13 mouse cellular contexts compared by ENCODE assay signal in genomic region chr3:52897665-52898064, GRCm38 (mm10).
A peak's percentile ranks its signal among the peaks of the same experiment; 100 is the strongest.
DNase-seq lines count a peak whose midpoint lies in the region; ATAC-seq lines count a peak whose summit lies in the region.
"Had no signal": no experiment of that assay in that cellular context is flagged by ENCODE, and none has a peak within 500 bp of the region (broad histone marks: within the 10 kb centered on the region; RNA-seq: fewer than 3 reads in every experiment).

No protein-coding gene starts in this region.

- H3K4me2 ChIP-seq in embryonic facial prominence, embryonic 14.5 days (ENCODE audit: low read depth, low read length) = no peak overlapping the region
- no peak overlapping the region for H3K4me2 ChIP-seq in heart, embryonic 14.5 days (ENCODE audit: low read length)
- H3K4me2 ChIP-seq: liver, embryonic 15.5 days had no signal

- no peak for ATAC-seq in embryonic facial prominence, embryonic 14.5 days (ENCODE audit: low read depth)
- peak; percentile 83 for ATAC-seq in heart, embryonic 14.5 days (ENCODE audit: insufficient number of reproducible peaks, insufficient read depth, low FRiP score, low read depth)
- ATAC-seq: CD4-positive, CD25-positive, alpha-beta regulatory T cell, adult 4 months had no signal

- no peak overlapping the region for H3K9ac ChIP-seq in embryonic facial prominence, embryonic 14.5 days (ENCODE audit: low read depth, low read length)
- H3K9ac ChIP-seq in heart, embryonic 14.5 days (ENCODE audit: low read length) = no peak overlapping the region
- H3K9ac ChIP-seq: liver, embryonic 15.5 days had no signal

- H3K36me3 ChIP-seq in embryonic facial prominence, embryonic 14.5 days (ENCODE audit: control insufficient read depth, insufficient read depth, low read length) = no peaks in the 10 kb centered on the region
- no peaks in the 10 kb centered on the region for H3K36me3 ChIP-seq in embryonic facial prominence, embryonic 10.5 days (replicated peaks)
- H3K36me3 ChIP-seq in heart, embryonic 14.5 days (ENCODE audit: control insufficient read depth, insufficient read depth, low read length) = no peaks in the 10 kb centered on the region
- H3K36me3 ChIP-seq: liver, embryonic 15.5 days had no signal

- DNase-seq in embryonic facial prominence, embryonic 14.5 days (ENCODE audit: low spot score) = peak; percentile 38
- DNase-seq in embryonic facial prominence, embryonic 10.5 days (ENCODE audit: low spot score) = no peak
- peak; percentile 75 for DNase-seq in adipocyte (ENCODE audit: low spot score)
- DNase-seq in kidney, postnatal 10 days = peak; percentile 70
- DNase-seq in urinary bladder, postnatal 25 days (ENCODE audit: low spot score) = no peak
- no peak for DNase-seq in spleen, postnatal 14 days (ENCODE audit: low spot score in 2 of 2)
- DNase-seq in gastrocnemius, adult 8-10 months (ENCODE audit: low spot score in 2 of 2) = no peak
- DNase-seq: cerebellum, adult 11 months; gastrocnemius, postnatal 14 days had no signal

- H3K27ac ChIP-seq in embryonic facial prominence, embryonic 14.5 days (replicated peaks; ENCODE audit: low read depth, low read length) = no peak overlapping the region
- H3K27ac ChIP-seq in embryonic facial prominence, embryonic 10.5 days (replicated peaks) = no peak overlapping the region
- H3K27ac ChIP-seq in heart, embryonic 14.5 days (replicated peaks in 1 of 2; ENCODE audit: control insufficient read depth in 1 of 2, insufficient read depth in 1 of 2, low read depth in 2 of 2, low read length in 2 of 2) = peak overlapping the region; percentile 68 to 76
- H3K27ac ChIP-seq: liver, embryonic 15.5 days had no signal

- H3K27me3 ChIP-seq in embryonic facial prominence, embryonic 14.5 days (replicated peaks; ENCODE audit: control insufficient read depth, insufficient read depth, low read length) = no peaks in the 10 kb centered on the region
- no peaks in the 10 kb centered on the region for H3K27me3 ChIP-seq in embryonic facial prominence, embryonic 10.5 days (replicated peaks; ENCODE audit: low read depth, poor library complexity, severe bottlenecking)
- H3K27me3 ChIP-seq in heart, embryonic 14.5 days (ENCODE audit: control insufficient read depth, insufficient read depth, low read length) = no peaks in the 10 kb centered on the region
- H3K27me3 ChIP-seq: liver, embryonic 15.5 days had no signal

- no peaks in the 10 kb centered on the region for H3K4me1 ChIP-seq in embryonic facial prominence, embryonic 14.5 days (ENCODE audit: control insufficient read depth, insufficient read depth, low read length)
- no peaks in the 10 kb centered on the region for H3K4me1 ChIP-seq in embryonic facial prominence, embryonic 10.5 days
- H3K4me1 ChIP-seq in heart, embryonic 14.5 days (ENCODE audit: control insufficient read depth in 2 of 2, insufficient read depth in 2 of 2, low read length in 2 of 2) = peaks cover 2 to 5% of the 10 kb centered on the region in 2 experiments; a peak in 2 of 4 replicates
- H3K4me1 ChIP-seq: liver, embryonic 15.5 days had no signal

- H3K4me3 ChIP-seq in embryonic facial prominence, embryonic 14.5 days (ENCODE audit: low read depth, low read length) = no peak overlapping the region
- H3K4me3 ChIP-seq in embryonic facial prominence, embryonic 10.5 days = no peak overlapping the region
- no peak overlapping the region for H3K4me3 ChIP-seq in heart, embryonic 14.5 days (ENCODE audit: control insufficient read depth in 1 of 2, insufficient read depth in 1 of 2, low read depth in 1 of 2, low read length in 2 of 2)
- H3K4me3 ChIP-seq: erythroblast, embryonic 14.5 days; liver, embryonic 15.5 days had no signal

- no peaks in the 10 kb centered on the region for H3K9me3 ChIP-seq in embryonic facial prominence, embryonic 14.5 days (ENCODE audit: control insufficient read depth, low read length)
- H3K9me3 ChIP-seq in embryonic facial prominence, embryonic 10.5 days = no peaks in the 10 kb centered on the region
- H3K9me3 ChIP-seq in heart, embryonic 14.5 days (ENCODE audit: control insufficient read depth, low read length) = no peaks in the 10 kb centered on the region
- H3K9me3 ChIP-seq: liver, embryonic 15.5 days had no signal

- 33% methylated on average over 4 of the region's 4 CpGs for WGBS in embryonic facial prominence, embryonic 14.5 days
- 61% methylated on average over 4 of the region's 4 CpGs for WGBS in embryonic facial prominence, embryonic 10.5 days
- WGBS in heart, embryonic 14.5 days = 8% methylated on average over 4 of the region's 4 CpGs

Comparison
In these comparisons a context has a peak if more than half of its experiments do, and no peak if none do; other contexts are left out.
1. DNase-seq: peak in embryonic facial prominence, embryonic 14.5 days (single experiment), adipocyte (single experiment) and kidney, postnatal 10 days (single experiment); none in embryonic facial prominence, embryonic 10.5 days (single experiment), urinary bladder, postnatal 25 days (single experiment), spleen, postnatal 14 days (0 of 2) and gastrocnemius, adult 8-10 months (0 of 2).
2. H3K27ac ChIP-seq: peak in heart, embryonic 14.5 days (2 of 2); none in embryonic facial prominence, embryonic 14.5 days (single experiment) and embryonic facial prominence, embryonic 10.5 days (single experiment).